Mouse (Mus musculus): ENCODE data around the gene Ppp1r13b. TPM values are rescaled to one million over a fixed set of nuclear protein-coding genes. Genes with fewer than 3 reads are reported as not detected.

Gene Ppp1r13b
- polyA plus RNA-seq (2017; shearing (Covaris generic)) = 46.5 TPM

GRCm38 (mm10) chr12:111907970-111908681 lies at the start of gene Ppp1r13b:
Gene Ppp1r13b (minus strand): TSS chr12:111908110.

GRCm38 (mm10) chr12:111813766-111814617 lies 93.9 kb downstream of the Ppp1r13b start, which contains the start of the genes Xrcc3 and Zfyve21:
Gene Xrcc3 (minus strand): TSS chr12:111813873.
Gene Zfyve21 (plus strand): TSS chr12:111814170.

Other genes starting within 250 kb of the Ppp1r13b start
- gene Ckb, start 235.8 kb downstream of the Ppp1r13b start, polyA plus RNA-seq (2017; shearing (Covaris generic)) = 44.3 TPM
- gene Trmt61a, start 230.0 kb downstream of the Ppp1r13b start, polyA plus RNA-seq (2017; shearing (Covaris generic)) = 12.0 TPM
- 45.8 TPM for gene Bag5, start 194.9 kb downstream of the Ppp1r13b start, polyA plus RNA-seq (2017; shearing (Covaris generic))
- gene Apopt1, start 194.8 kb downstream of the Ppp1r13b start, polyA plus RNA-seq (2017; shearing (Covaris generic)) = 31.7 TPM
- 33.2 TPM for gene Klc1, start 149.3 kb downstream of the Ppp1r13b start, polyA plus RNA-seq (2017; shearing (Covaris generic))
- gene Xrcc3, start 94.2 kb downstream of the Ppp1r13b start, polyA plus RNA-seq (2017; shearing (Covaris generic)) = 2.9 TPM
- gene Zfyve21, start 93.9 kb downstream of the Ppp1r13b start, polyA plus RNA-seq (2017; shearing (Covaris generic)) = 4.8 TPM
- 141 TPM for gene Atp5mpl, start 58.9 kb upstream of the Ppp1r13b start, polyA plus RNA-seq (2017; shearing (Covaris generic))
- gene Tdrd9, start 63.4 kb upstream of the Ppp1r13b start, polyA plus RNA-seq (2017; shearing (Covaris generic)) = not detected
- not detected for gene Rd3l, start 73.2 kb upstream of the Ppp1r13b start, polyA plus RNA-seq (2017; shearing (Covaris generic))
- gene Aspg, start 198.6 kb upstream of the Ppp1r13b start, polyA plus RNA-seq (2017; shearing (Covaris generic)) = not detected
- gene Kif26a, start 238.1 kb upstream of the Ppp1r13b start, polyA plus RNA-seq (2017; shearing (Covaris generic)) = not detected